Mouse (Mus musculus): Measurements from ENCODE around the gene Hip1r.

The Hip1r gene

DNA sequence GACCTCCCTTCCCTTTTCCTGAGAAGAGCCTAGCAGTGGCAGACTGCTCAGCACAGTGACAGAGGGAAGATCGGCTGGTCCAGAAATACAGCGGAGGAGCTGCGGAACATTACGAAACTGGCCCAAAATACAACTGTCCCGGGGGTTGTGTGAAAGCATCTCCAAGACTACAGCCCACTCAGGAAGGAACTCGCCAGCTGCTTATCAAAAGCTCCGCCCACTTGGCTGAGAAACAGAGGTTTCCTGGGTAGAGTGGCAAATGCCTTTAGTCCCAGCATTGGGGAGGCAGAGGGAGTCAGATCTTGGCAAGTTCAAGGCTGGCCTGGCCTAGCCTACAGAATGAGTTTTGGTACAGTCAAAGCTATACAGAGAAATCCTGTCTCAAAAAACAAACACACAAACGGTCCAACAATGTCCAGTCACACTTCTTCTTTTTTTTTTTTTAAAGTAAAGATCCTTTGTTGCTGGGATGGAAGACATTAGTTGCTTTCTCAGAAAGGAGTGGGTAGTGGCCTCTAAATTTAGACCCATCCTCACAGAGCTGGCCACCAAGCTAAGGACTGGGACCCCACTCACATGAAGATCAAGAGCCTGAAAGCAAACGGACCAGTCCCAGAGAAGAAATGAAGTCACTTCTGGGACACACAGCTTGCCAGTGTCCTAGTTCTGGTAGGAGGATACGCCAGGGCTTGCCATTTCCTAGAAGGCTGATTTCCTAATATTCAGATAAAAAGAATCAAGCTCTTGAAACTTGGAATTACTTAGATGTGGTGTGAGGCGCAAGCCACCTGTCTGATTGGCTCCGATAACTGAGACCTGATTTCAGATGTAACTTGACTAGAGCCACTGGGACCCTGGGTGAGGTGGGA, 46.2 kb downstream of the Hip1r start:
- DNase-seq = peak in 1 of 2 experiments; percentile 33

DNA sequence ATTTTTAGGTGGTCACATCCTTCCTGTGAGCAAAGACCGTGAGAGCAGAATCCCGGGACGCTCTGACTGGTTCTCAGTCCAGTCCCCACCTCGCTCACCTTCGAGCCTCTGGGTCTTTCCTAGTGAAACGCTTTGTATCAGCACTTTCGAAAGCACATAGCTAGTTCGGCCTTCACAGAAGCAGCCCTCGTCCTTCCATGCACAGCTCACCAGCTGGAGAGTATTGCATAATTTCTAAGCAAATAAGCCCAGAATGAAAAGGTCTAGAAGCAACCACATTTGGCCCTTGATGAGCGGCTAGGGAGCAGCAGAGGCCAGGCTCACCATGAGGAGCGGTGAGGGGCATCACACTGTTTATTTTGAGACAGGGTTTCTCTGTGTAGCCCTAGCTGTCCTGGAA, 47.7 kb downstream of the Hip1r start:
- peak in 1 of 2 experiments; percentile 15 for DNase-seq

DNA sequence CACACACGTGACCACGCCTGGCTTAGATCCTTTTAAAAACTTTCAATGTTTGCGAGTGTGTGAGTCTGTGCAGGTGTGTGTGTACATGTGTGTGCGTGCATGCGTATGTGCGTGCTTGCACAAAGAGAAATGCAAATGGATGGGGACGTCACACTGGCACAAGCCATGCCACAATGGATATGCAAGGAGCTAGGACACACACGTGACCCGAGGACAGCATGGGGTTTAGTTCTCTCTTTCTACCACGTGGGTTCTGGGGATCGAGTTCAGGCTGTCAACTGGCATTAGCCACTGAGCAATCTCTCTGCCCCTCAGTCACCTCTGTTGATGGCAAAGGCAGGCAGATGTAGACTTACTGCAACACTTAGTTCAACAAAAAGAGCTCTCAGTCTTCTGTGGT, 48.3 kb downstream of the Hip1r start:
- peak in 1 of 2 experiments; percentile 6 for DNase-seq

DNA sequence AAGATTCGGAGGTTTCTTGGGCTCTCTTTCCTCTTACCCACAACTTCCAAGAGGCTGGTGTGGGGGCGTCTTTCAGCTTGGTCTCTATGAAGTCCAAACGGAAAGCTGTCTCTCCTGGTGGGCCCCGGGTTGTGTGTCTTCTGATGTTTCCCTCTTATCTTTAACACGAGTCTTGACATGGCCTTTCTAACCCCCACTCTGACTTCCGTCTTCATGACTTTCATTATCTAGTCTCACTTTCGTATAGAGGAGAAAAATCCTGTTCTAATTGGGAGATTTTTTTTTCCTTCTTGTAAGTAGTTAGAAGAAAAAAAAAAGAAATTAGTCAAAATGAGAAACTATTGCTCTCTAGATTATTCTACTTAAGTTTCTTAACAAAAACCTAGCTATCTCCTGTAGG, 48.9 kb downstream of the Hip1r start:
- no peak for DNase-seq

DNA sequence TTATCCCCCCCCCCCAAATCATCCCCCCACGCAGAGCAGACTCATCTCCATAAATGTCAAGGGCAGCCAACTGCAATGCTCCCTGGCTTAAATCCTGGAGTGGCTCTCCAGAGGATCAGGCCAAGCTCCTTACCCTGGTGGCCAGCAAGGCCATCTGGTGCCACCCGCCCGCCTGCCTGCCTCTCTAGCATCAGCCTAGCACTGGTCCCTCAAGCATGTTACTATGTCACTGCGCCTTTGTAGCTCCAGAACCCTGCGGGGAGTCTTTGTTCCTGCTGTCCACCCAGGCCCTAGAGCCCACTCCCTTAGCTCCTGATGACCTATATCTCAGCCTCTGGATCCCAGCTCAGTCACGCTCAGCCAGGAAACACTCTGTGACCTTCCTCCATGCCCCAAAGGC, 51.2 kb downstream of the Hip1r start:
- DNase-seq = peak; percentile 76 to 81

DNA sequence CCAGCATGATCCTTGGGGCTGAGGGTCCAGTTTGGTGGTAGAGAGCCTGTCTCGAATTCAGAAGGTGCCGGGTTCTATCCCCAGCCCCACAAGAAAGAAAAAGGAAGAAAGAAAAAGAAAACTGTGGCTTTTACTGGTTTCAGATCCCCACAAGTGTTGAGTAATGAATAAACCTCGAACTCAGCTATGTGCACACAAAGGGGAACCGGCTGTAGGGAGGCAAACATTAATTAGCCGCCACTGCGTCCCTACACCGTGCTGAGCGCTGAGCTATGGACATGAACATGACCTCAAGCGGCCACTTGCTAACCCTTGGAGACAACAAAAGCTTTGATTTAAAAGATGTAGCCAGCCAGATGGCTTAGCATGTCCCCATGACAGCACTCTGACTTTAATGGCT, 51.7 kb downstream of the Hip1r start:
- peak in 1 of 2 experiments; percentile 20 for DNase-seq

DNA sequence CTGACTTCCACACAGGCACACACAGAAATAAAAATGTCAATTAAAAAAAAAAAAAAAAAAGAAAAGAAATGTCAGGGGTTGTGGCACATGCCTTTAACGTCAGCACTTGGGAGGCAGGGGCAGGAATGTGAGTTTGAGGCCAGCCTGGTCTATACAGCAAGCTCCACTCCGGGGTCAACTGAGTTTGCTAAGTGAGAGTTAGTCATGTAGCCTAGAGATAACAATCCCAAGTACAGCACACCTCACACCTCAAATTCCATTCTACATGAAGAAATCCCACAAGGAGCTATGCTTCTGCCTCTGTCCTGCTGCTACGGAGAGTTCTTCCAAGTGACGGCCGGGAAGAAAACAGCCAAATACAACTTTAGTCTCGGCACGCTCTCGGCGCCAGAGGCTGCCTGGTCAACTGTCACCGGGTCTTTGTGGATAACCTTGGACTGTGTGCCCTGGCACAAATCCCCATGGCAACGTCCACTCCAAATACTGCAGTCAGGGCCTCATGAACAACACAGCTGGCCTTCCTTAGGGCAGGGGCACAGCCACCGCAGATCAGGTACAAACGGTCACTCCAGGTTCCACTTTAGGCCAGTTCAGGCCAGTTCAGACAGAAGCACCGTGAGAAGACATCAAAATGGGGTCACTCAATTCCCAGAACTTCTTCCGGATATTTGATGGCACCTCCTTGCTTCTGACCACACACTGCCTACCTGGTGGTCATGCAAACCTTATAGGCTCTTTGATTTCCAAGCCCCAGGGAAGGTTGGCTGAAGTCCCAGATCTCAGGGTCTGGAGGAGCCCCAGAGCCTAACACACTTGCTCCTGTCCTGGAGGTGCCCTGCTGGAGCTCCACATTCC, 52.4 kb downstream of the Hip1r start:
- DNase-seq = peak in 1 of 2 experiments; percentile 36

DNA sequence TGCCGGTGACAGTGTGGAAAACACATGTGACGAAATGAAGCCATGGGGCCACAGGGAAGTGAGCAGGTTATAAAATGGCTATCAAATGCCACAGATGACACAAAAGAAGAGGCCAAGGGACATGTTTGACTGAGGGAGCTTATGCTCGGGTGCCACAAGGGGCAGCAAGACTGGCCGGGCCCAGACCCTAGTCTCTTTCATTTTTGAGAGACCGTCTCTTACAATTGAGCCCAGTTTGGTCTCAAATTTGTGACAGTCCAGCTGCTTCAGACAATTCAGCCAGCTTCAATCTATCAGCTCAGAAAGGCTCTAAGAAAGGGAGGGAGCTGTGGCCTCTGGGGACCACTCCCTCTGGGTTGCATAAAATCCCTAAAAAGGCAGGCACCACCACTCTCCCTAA, 53.1 kb downstream of the Hip1r start:
- DNase-seq = no peak

DNA sequence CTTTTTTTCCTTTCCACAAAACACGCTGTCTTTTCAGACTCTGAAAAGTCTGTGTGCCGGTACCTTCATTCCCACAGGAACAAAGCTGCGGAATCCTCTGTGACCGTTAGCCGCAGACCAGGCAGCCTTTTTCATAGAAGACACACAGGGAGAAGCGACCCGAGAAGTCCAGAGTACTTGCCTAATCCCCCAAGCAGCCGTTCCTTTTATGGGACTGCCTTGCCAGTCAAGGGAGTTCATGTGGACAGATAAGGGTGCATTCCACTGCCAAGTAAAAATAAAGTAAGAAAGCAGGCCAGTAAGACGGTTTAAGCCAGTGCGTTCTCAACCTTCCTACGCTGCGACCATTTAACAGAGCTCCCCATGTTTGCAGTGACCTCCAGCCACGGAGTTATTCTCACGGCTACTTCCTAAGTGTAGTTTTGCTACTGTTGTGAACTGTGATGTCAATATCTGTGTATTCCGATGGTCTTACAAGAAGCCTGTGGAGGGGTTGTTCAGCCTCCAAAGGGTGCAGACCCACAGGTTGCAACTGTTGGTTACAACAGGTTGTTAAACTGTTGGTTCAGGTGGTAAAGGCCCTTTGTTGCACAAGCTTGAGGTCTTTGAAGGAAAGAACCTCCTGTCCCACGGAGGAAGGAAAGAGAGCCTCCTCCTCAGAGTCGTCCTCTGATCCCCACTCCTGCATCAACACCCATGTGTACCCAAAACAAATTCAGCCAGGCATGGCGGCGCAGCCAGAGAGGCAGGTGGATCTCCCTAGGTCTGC, 54.5 kb downstream of the Hip1r start:
- DNase-seq = peak in 1 of 2 experiments; percentile 16

DNA sequence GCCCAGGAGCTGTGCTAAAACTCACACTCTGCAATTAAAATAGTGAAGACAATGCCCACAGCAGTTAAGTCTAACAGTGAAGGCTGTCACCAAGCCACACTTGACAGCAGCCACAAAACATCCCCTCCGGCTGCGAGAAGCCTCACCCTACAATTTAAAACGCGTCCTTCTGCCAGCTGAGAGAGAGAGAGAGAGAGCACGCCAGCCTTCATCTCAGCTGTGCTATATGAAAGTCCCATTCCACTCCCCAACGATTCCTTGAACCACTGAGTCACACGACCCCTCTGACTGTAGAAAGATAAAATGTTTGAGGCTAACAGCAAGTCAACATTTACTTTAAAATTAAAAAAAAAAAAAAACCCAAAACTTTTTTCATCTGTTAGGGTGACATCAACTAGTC, 55.3 kb downstream of the Hip1r start:
- no peak for DNase-seq

DNA sequence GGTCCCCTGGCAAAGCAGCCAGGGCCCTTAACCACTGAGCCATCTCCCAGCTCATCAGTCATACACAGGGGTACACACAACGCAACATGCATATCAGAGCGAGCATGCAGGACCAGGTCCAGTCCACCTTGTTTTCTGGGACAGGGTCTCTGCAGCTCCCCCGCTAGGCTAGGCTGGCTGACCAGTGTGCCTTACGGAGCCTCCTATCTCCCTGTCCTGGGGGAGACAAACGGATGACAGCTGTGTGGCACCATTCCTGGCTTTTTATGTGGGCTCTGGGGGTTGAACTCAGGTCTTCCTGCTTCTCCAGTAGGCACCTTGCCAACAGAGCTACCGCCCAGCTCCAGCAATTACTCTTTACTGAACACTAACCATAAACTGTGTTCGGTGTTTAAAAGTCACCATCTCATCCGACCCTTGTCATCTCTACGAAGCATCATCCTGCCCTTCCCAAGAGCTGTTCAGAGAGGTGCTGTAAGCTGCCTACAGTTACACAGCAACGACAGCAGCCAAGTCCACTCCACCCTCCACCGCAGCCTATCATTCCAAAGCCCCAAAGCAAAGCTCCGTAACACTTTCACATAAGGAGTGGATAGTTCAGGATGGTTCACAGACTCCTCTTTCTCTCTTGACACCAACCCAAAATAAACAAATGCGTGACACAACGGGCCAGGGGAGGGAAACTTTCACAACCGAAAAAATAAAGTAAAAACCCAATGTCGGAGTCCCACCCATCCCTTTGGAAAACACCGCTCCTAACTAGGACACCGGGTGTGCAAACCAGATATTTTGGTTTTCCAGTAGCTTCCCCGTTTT, 56.0 kb downstream of the Hip1r start:
- DNase-seq = peak in 1 of 2 experiments; percentile 21

DNA sequence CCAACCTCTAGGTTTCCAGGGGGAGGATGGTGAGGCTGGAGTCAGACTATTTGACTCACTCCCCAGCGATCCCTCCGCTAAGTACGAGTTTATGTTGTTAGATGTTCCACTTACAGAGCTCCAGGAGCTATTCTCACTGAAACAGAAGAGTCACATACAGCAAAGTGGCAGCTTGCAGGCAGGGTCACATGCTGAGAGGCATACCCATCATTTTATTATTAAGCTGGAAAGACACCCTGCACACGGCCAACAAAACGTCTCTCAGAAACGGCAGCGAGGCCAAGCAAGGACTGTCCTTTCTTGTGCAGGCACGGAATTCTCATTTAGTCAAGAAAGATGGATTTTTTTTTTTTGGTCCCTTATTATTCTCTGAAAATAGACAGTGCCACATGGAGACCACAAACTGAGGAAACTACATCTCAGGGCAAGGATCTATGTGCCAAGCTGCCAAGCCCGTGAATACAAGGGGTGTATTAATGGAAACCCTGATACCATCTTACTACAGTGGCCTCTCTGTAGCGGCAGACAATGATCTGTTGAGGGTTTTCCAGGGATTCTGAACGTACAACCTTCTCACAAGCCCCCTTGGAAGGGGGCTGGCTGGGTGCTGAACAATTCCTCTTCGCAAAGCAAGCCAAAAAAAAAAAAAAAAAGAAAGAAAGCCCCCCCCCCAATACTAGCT, 57.1 kb downstream of the Hip1r start:
- DNase-seq = peak; percentile 51 to 57

DNA sequence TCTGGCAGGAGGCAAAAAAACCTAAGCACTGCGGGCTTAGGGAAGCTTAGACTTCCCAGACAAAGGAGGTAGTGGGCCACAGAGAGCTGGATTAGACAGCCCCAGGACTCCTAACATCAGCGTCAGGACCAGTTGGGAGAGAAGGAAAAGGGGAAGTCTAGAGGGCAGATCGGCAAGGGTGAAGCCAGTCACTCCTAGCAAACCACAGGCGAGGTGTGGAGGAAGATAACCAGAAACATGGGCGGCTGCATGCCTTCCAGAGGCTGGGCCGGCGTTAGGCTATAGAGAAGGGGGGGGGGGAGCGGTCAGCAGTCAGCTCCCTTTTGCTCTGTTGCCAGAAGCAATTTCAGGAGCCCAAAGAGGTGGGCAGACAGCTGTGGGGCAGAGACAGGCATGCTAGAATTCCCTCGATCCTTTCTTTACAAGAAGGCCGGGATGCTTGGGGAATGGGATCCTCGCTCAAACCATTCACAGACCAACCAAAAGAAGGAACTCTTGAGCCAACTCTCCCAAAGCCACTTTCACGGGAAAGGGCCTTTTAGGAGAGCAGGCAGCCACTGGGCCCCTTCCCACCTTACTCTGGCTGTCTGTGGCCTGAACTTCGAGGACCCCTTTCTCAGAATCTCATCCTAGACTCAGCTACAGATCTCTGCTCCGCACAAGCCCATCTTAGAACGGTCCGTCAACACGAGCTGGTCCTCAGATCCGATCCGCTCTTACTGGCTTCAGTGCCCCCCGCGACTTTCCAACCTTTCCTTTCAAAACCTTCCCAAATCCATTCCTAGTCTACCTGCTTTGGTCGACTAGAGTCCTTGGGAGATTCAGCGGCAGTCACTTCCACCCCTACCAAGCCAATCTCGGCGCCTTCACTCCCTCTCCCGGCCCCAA, 57.9 kb downstream of the Hip1r start:
- peak in 1 of 2 experiments; percentile 37 for DNase-seq

DNA sequence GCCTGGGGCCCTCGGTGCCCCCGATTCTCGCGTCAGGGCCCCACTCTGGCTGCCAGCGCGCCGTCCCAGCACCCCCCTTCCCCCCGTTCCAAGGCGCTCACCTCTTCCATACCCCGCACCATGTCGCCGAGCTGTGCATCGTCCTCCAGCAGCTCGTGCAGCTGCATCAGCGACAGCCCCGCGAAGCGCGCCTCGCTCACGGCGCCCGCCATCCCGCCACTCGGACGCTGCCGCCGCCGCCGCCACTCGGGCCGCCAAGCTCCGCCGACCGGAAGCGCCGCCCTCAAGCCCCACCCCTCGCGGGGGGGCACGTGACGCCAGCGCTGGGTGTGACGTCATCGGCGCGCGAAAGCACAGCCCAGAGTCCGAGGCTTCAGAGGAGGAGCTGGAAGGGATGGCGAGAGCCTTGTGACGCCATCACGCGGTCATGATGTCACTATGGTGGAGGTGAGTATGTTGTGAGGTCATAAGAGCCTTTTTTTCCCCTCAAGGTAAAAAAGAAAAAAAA, 58.6 kb downstream of the Hip1r start, which contains the start of gene Vps37b:
Gene Vps37b, minus strand, starts transcription at position 270 of the 508 bp plus-strand sequence.
- DNase-seq = peak; percentile 91 to 94

DNA sequence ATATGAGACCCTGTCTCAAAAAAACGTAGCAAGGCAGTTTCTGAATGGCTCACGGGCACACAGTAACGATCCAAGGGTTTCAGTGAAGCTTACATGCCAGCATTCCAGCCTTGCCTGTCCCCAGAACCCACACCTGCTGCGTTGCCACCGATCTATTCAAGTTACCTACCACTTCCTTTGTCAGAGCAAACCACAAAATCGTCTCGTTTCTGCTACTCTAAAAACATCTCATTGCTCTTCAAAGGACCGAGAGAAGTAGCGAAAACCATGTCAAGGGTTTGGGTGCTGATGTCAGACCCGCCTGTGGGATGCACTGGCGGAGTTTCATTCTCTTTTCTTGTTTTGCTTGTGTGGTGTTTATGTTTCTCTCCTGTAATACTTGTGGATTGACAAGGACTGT, 61.0 kb downstream of the Hip1r start:
- DNase-seq = no peak

DNA sequence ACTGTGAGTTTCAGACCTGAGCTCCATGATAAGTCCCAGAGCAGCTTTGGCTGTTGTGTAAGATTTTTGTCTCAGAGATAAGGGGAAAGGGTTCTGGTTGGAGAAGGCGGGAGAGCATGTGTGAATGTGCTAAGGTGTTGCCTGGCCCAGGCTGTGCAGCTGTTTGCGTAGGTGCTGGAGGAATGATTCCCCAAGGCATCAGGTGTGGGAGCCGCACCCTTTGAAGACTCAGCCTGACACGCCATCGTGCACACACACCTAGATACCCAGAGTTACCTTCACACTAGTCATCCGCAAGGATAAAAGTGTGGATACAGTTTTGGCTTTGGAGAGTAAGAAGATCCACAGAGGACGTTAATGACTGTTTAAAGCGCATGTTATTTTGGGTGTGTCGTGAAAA, 62.0 kb downstream of the Hip1r start:
- DNase-seq = no peak

DNA sequence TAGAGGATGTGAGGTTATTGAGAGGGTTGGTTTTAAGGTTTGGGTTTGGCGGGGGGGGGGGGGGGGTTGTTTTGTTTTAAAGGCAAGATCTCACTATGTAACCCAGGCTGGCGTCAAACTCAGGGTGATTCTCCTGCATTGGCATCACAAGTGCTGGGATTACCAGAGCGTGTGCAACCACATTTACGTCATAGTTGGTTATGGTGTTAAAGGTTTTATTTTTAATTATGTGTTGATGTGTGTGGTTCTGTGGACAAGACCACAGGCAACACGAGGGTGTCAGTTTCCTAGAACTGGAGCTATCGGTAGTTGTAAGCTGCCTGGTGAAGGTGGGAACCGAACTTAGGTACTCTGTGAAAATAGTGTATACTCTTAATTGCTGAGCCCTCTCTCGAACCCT, 62.4 kb downstream of the Hip1r start:
- DNase-seq = no peak

DNA sequence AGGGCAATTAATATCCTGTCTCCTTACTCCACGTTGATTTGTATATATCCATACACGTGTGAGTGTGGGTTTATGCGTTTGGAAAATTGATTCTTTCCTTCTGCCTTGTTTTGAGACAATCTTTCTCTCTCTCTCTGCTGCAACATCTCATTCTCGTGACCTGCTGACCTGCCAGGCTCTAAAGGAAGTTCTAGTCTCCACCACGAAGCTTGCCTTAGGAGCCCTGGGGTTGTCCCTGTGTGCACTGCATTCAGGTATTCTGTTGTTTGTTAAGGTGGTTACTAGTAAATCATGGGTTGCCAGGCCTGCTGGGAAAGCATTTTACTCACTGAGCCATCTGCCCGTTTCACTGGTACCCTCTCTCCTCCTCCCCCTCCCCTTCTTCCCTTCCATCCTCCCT, 62.9 kb downstream of the Hip1r start:
- DNase-seq = no peak

DNA sequence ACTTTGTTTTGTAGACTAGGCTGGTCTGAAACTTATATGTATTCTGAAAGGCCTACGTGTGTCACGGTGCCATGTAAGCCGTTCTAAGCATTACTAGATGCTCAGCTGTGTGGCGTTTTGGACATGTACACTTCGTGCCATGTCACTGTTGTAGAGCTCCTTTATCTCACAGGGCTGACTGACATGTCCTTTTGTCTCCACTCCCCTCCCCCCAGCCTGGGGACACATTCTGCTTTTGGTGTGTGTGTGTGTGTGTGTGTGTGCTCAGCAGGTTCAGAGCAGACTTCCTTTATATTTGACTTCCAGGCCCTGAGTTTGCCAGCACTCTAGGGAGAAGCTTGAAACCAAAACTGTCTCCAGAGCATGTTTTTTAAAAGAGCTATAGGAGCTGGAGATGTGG, 63.4 kb downstream of the Hip1r start:
- no peak for DNase-seq

DNA sequence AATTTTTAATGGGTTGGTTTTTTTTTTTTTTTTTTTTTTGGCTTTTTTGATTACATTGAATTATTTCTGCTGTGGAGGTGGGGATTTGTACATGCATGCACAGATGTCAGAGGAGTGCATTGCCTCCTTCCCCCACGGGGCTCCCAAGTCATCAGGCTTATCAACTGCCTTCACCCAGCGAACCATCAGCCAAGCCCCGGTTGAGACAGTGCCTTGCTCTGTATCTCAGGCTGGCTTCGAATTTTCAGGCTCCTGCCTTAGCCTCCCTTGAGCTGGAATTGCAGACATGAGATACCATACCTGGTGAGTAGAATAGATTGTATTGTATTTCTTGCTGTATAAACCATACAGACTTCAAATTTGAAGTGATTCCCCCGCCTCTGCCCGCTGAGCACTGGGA, 66.2 kb downstream of the Hip1r start:
- no peak for DNase-seq

Data from cerebellum, postnatal 36 days (tissue).